Mouse (Mus musculus) heart, postnatal 0 days (tissue): ENCODE results near the gene Mnat1. TPM values are rescaled to one million over a fixed set of nuclear protein-coding genes. Genes with fewer than 3 reads are reported as not detected.

Source experiments
- ATAC-seq: fragments of 200-750 bp; cut with Nextera tagmentation; 2 replicates; pipeline ENCODE4 v1.8.0; 2017; ENCODE audit warnings: low read depth, moderate number of reproducible peaks, moderate library complexity; ENCODE audit not compliant: insufficient read depth
- DNase-seq: peaks from one replicate; pipeline ENCODE4 v3.0.0-alpha.2; 2016; ENCODE audit warnings: low spot score
- H3K27ac ChIP-seq: fragments of 300-500 bp; sonication (generic); 2 replicates; pipeline ENCODE4 v1.5.1; 2014; ENCODE audit warnings: low read depth, mild to moderate bottlenecking
- H3K27me3 ChIP-seq: fragments of 300-500 bp; sonication (generic); 2 replicates; pipeline ENCODE4 v1.6.1; 2014; ENCODE audit warnings: low read length, mixed read lengths; ENCODE audit not compliant: control insufficient read depth, insufficient read depth
- H3K36me3 ChIP-seq: fragments of 300-500 bp; sonication (generic); replicated peaks from 2 replicates; pipeline ENCODE4 v1.6.1; 2014; ENCODE audit warnings: low read length, mixed read lengths; ENCODE audit not compliant: control insufficient read depth, insufficient read depth
- H3K4me1 ChIP-seq: fragments of 300-500 bp; sonication (generic); 2 replicates; pipeline ENCODE4 v1.6.1; 2014; ENCODE audit warnings: antibody characterized with exemption; ENCODE audit not compliant: control insufficient read depth, insufficient read depth
- H3K4me2 ChIP-seq: fragments of 300-500 bp; sonication (generic); 2 replicates; pipeline ENCODE4 v1.6.1; 2014; ENCODE audit warnings: low read depth, mild to moderate bottlenecking, low read length, moderate library complexity
- H3K4me3 ChIP-seq: fragments of 300-500 bp; sonication (generic); 2 replicates; pipeline ENCODE4 v1.5.1; 2014; ENCODE audit warnings: low read depth, low read length
- H3K9ac ChIP-seq: fragments of 300-500 bp; sonication (generic); replicated peaks from 2 replicates; pipeline ENCODE4 v1.6.1; 2014; ENCODE audit warnings: low read depth, low read length, mixed read lengths
- H3K9me3 ChIP-seq: fragments of 300-500 bp; sonication (generic); replicated peaks from 2 replicates; pipeline ENCODE4 v1.6.1; 2016; ENCODE audit warnings: low read length; ENCODE audit not compliant: control insufficient read depth
- CTCF ChIP-seq: IDR thresholded peaks from 2 replicates; pipeline ENCODE4 v1.5.1; 2016; ENCODE audit warnings: antibody characterized with exemption, control low read depth, low read depth
- EP300 ChIP-seq: IDR thresholded peaks from 2 replicates; pipeline ENCODE4 v1.6.1; 2016; ENCODE audit warnings: antibody characterized with exemption, low read depth
- WGBS: fragments of 180-500 bp; shearing (Covaris S2); extraction: QIAGEN DNeasy Blood & Tissue Kit; methylation state at CpG from one replicate; pipeline ENCODE4 v1.1.7; 2014; 5-methylcytosine and 5-hydroxymethylcytosine counted together
- polyA plus RNA-seq: library from polyadenylated mRNA; unstranded; fragments of >200 nt; fragmentation: Nextera tagmentation; extraction: Ambion mirVana; gene quantifications from 2 replicates; pipeline ENCODE4 v1.2.1, GENCODE M21; 2015
- total RNA-seq: library from RNA; depleted of rRNA; stranded (reverse); fragments of >200 nt; gene quantifications from 2 replicates; pipeline ENCODE4 v1.2.3, GENCODE M21; 2014; ENCODE audit warnings: low replicate concordance

Mnat1 gene
- total and polyA plus RNA-seq, 2 experiments from 2014 or later: 11.1 to 20.7 TPM

- Histone ChIP-seq H3K4me1 (no peaks in the 10 kb centered on the region), H3K4me3 (no peak overlapping the region), H3K27ac (no peak overlapping the region), H3K9me3 (no peaks in the 10 kb centered on the region), H3K4me2 (no peak overlapping the region), H3K36me3 (no peaks in the 10 kb centered on the region), H3K9ac (no peak overlapping the region), H3K27me3 (no peaks in the 10 kb centered on the region)
- DNase-seq (no peak), ATAC-seq (no peak)
- TF ChIP-seq CTCF (no peak), EP300 (no peak)
- WGBS: 89% methylated on average over 4 of the region's 4 CpGs
Measured at GRCm38 (mm10) chr12:73154150-73154549, 30.6 kb downstream of the Mnat1 start.

DNA sequence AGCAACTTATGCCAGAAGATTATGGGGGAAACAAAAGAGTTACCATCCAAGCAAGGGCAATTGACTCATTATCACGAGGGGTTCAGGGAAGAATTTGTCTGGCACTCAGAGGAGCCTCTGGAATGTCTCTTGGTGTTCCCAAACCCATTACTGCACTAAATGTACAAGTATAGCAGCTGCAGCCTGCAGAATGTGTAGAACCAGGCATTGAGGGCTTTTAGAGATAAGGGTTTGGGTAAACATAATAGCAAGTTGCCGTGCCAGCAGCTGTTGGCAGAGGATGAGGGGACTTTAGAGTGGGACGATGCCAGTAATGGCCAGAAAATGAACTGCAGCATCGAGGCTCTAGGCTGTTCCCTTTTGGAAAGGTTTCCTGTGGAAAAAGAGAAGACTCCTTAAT lies 36.8 kb downstream of the Mnat1 start:
- no peak for TF ChIP-seq CTCF
- H3K27ac ChIP-seq: peak overlapping the region; percentile 18; the same call in 1 of the 2 replicates
- ATAC-seq (peak; percentile 82), DNase-seq (peak; percentile 74)
- H3K4me1 ChIP-seq: peaks cover 18% of the 10 kb centered on the region
- no peak overlapping the region for H3K4me3 ChIP-seq
- no peaks in the 10 kb centered on the region for H3K27me3 ChIP-seq
- WGBS: 9% methylated on average over 4 of the region's 4 CpGs
- no peaks in the 10 kb centered on the region for H3K36me3 ChIP-seq
- H3K9me3 ChIP-seq: no peaks in the 10 kb centered on the region
- H3K9ac ChIP-seq: no peak overlapping the region
- no peak overlapping the region for H3K4me2 ChIP-seq

GRCm38 (mm10) chr12:73162408-73163181 lies 39.1 kb downstream of the Mnat1 start:
- TF ChIP-seq CTCF: no peak
- no peak for TF ChIP-seq EP300
- Histone ChIP-seq H3K4me3 (no peak overlapping the region), H3K9ac (no peak overlapping the region), H3K4me2 (no peak overlapping the region), H3K4me1 (peaks cover 18% of the 10 kb centered on the region), H3K27me3 (no peaks in the 10 kb centered on the region), H3K36me3 (no peaks in the 10 kb centered on the region), H3K27ac (peak overlapping the region; percentile 7; the same call in 1 of the 2 replicates), H3K9me3 (no peaks in the 10 kb centered on the region; the same call in 1 of the 2 replicates)
- 74% methylated on average over 13 of the region's 13 CpGs for WGBS
- ATAC-seq (0 out of 2 replicates have a peak, but pooled peaks have one; percentile 30), DNase-seq (peak; percentile 14)

- no peak overlapping the region for H3K4me3 ChIP-seq
- no peak for ATAC-seq
- H3K27me3 ChIP-seq: no peaks in the 10 kb centered on the region
- H3K9ac ChIP-seq: no peak overlapping the region
- TF ChIP-seq CTCF (no peak), EP300 (no peak)
- peaks cover 13% of the 10 kb centered on the region for H3K36me3 ChIP-seq
- H3K27ac ChIP-seq: no peak overlapping the region
- peaks cover 2% of the 10 kb centered on the region; the same call in 1 of the 2 replicates for H3K9me3 ChIP-seq
- no peak overlapping the region for H3K4me2 ChIP-seq
- 68% methylated on average over 6 of the region's 6 CpGs for WGBS
- no peaks in the 10 kb centered on the region for H3K4me1 ChIP-seq
- no peak for DNase-seq
Measured at GRCm38 (mm10) chr12:73170794-73171193, 47.3 kb downstream of the Mnat1 start.

DNA sequence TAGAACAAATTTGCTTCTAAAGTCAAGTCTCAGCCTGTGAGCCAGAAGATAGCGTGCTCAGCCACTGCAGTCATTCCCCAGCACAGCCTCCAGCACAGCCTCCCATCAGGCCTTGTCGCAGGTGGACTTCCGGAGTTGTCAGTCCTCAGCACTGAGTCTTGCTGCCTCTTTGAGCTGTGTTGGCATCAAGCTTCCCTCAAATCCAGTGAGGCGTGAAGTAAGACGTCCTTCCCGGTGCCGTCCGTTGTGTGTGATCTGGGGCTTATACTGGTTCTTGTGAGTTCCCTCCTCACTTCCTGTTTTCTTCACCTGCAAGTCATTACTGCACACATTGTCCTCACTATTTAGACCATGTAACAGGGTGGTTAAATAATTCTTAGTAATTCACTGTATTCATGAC lies 60.4 kb downstream of the Mnat1 start:
- 86% methylated on average over 8 of the region's 8 CpGs for WGBS
- Histone ChIP-seq H3K9me3 (no peaks in the 10 kb centered on the region), H3K36me3 (peaks cover 27% of the 10 kb centered on the region)

More for the DNA sequence above, 60.4 kb downstream of the Mnat1 start:
- Histone ChIP-seq H3K4me1 (no peaks in the 10 kb centered on the region), H3K4me2 (no peak overlapping the region), H3K9ac (no peak overlapping the region), H3K27ac (no peak overlapping the region), H3K27me3 (no peaks in the 10 kb centered on the region), H3K4me3 (no peak overlapping the region)
- TF ChIP-seq EP300 (no peak), CTCF (no peak)
- no peak for ATAC-seq
- DNase-seq: no peak
